Mouse (Mus musculus) MEL (cell line): Measurements from ENCODE around the gene Gsg1l. TPM values are rescaled to one million over a fixed set of nuclear protein-coding genes. Genes with fewer than 3 reads are reported as not detected.

Experiments used
- DNase-seq: peaks from one replicate; pipeline ENCODE4 v3.0.0; 2011; ENCODE audit warnings: low read depth, low spot score
- H3K27ac ChIP-seq: 2 replicates; pipeline ENCODE4 v1.5.1; 2012; ENCODE audit warnings: low read depth, mild to moderate bottlenecking, control low read depth, low read length, moderate library complexity; ENCODE audit not compliant: control insufficient read depth
- H3K27me3 ChIP-seq, 2 experiments: fragments of 150-350 bp in 1 of 2; sonication (generic) in 1 of 2; 2 replicates each; pipeline ENCODE4 v1.6.1; 2012; ENCODE audit warnings: low read length in 2 of 2, mild to moderate bottlenecking in 2 of 2, improper control_type of control experiment in 1 of 2, moderate library complexity in 1 of 2; ENCODE audit not compliant: insufficient read depth in 2 of 2, control insufficient read depth in 1 of 2
- H3K36me3 ChIP-seq, 2 experiments: 2 replicates each; pipeline ENCODE4 v1.6.1; 2012 to 2014; ENCODE audit warnings: low read length in 2 of 2, improper control_type of control experiment in 1 of 2, inconsistent platforms in 1 of 2, mild to moderate bottlenecking in 1 of 2; ENCODE audit not compliant: insufficient read depth in 2 of 2, control insufficient read depth in 1 of 2
- H3K4me1 ChIP-seq, 2 experiments: fragments of 150-350 bp in 1 of 2; sonication (generic) in 1 of 2; 2 replicates each; pipeline ENCODE4 v1.6.1; 2012; ENCODE audit warnings: low read length in 2 of 2, improper control_type of control experiment in 1 of 2, mild to moderate bottlenecking in 1 of 2; ENCODE audit not compliant: insufficient read depth in 2 of 2, control insufficient read depth in 1 of 2
- H3K4me3 ChIP-seq, 2 experiments: fragments of 150-350 bp in 1 of 2; sonication (generic) in 1 of 2; 2 replicates each; pipeline ENCODE4 v1.5.1; 2012; ENCODE audit warnings: low read depth in 2 of 2, low read length in 2 of 2, mild to moderate bottlenecking in 2 of 2, moderate library complexity in 2 of 2, control low read depth in 1 of 2, improper control_type of control experiment in 1 of 2; ENCODE audit not compliant: control insufficient read depth in 1 of 2, insufficient read depth in 1 of 2
- H3K79me2 ChIP-seq: 2 replicates; pipeline ENCODE4 v1.6.1; 2012; ENCODE audit warnings: mild to moderate bottlenecking, low read length, moderate library complexity; ENCODE audit not compliant: control insufficient read depth, poor library complexity, insufficient read depth
- H3K9ac ChIP-seq: 2 replicates; pipeline ENCODE4 v1.6.1; 2012; ENCODE audit warnings: low read depth, mild to moderate bottlenecking, control low read depth, low read length, moderate library complexity; ENCODE audit not compliant: control insufficient read depth, poor library complexity, severe bottlenecking
- H3K9me3 ChIP-seq: fragments of 150-350 bp; sonication (generic); replicated peaks from 2 replicates; pipeline ENCODE4 v1.6.1; 2012; ENCODE audit warnings: mild to moderate bottlenecking, low read length, improper control_type of control experiment, moderate library complexity; ENCODE audit not compliant: insufficient read depth
- CHD1 ChIP-seq: IDR thresholded peaks from 2 replicates; pipeline ENCODE4 v1.6.1; 2012; ENCODE audit warnings: low read depth, mild to moderate bottlenecking, inconsistent platforms, low read length, improper control_type of control experiment
- CHD2 ChIP-seq: IDR thresholded peaks from 2 replicates; pipeline ENCODE4 v1.6.1; 2011; ENCODE audit warnings: low read length, improper control_type of control experiment
- GABPA ChIP-seq: IDR thresholded peaks from 2 replicates; pipeline ENCODE4 v1.6.1; 2012; ENCODE audit warnings: low read depth, mild to moderate bottlenecking, inconsistent platforms, low read length, improper control_type of control experiment, moderate library complexity
- HCFC1 ChIP-seq: IDR thresholded peaks from 2 replicates; pipeline ENCODE4 v1.6.1; 2012; ENCODE audit warnings: low read depth, mild to moderate bottlenecking, inconsistent platforms, low read length, improper control_type of control experiment, moderate library complexity
- JUND ChIP-seq: IDR thresholded peaks from 2 replicates; pipeline ENCODE4 v1.6.1; 2011; ENCODE audit warnings: low read depth, mild to moderate bottlenecking, improper control_type of control experiment, low read length
- MAX ChIP-seq: IDR thresholded peaks from 2 replicates; pipeline ENCODE4 v1.6.1; 2011; ENCODE audit warnings: low read length, improper control_type of control experiment
- MAZ ChIP-seq: IDR thresholded peaks from 2 replicates; pipeline ENCODE4 v1.6.1; 2012; ENCODE audit warnings: low read depth, mild to moderate bottlenecking, inconsistent platforms, low read length, improper control_type of control experiment
- MYB ChIP-seq: IDR thresholded peaks from 2 replicates; pipeline ENCODE4 v1.6.1; 2011; ENCODE audit warnings: mild to moderate bottlenecking, low read depth, low read length, improper control_type of control experiment
- MYC ChIP-seq: IDR thresholded peaks from 2 replicates; pipeline ENCODE4 v1.6.1; 2011; ENCODE audit warnings: low read depth, mild to moderate bottlenecking, low read length, improper control_type of control experiment, moderate library complexity
- NRF1 ChIP-seq: IDR thresholded peaks from 2 replicates; pipeline ENCODE4 v1.6.1; 2014; ENCODE audit warnings: low read depth, mild to moderate bottlenecking, inconsistent platforms, low read length, improper control_type of control experiment, moderate library complexity; ENCODE audit not compliant: poor library complexity, insufficient read depth, severe bottlenecking
- POLR2AphosphoS5 ChIP-seq: IDR thresholded peaks from 2 replicates; pipeline ENCODE4 v1.6.1; 2012; ENCODE audit warnings: low read depth, borderline replicate concordance, mild to moderate bottlenecking, inconsistent platforms, low read length, moderate library complexity, mixed read lengths
- RCOR1 ChIP-seq: IDR thresholded peaks from 2 replicates; pipeline ENCODE4 v1.6.1; 2012; ENCODE audit warnings: low read depth, mild to moderate bottlenecking, inconsistent platforms, low read length, improper control_type of control experiment
- SIN3A ChIP-seq: IDR thresholded peaks from 2 replicates; pipeline ENCODE4 v1.6.1; 2012; ENCODE audit warnings: low read length, improper control_type of control experiment, inconsistent platforms
- TCF12 ChIP-seq: IDR thresholded peaks from 2 replicates; pipeline ENCODE4 v1.6.1; 2014; ENCODE audit warnings: low read depth, mild to moderate bottlenecking, inconsistent platforms, low read length, improper control_type of control experiment, moderate library complexity
- USF1 ChIP-seq: IDR thresholded peaks from 2 replicates; pipeline ENCODE4 v1.6.1; 2014; ENCODE audit warnings: low read depth, mild to moderate bottlenecking, inconsistent platforms, low read length, improper control_type of control experiment, moderate library complexity
- USF2 ChIP-seq, 2 experiments: IDR thresholded peaks; 2 replicates each; pipeline ENCODE4 v1.6.1; 2011 to 2012; ENCODE audit warnings: improper control_type of control experiment in 2 of 2, low read length in 2 of 2, borderline replicate concordance in 1 of 2, inconsistent platforms in 1 of 2, low read depth in 1 of 2, mild to moderate bottlenecking in 1 of 2; ENCODE audit not compliant: insufficient read depth in 1 of 2
- ZKSCAN1 ChIP-seq: IDR thresholded peaks from 2 replicates; pipeline ENCODE4 v1.6.1; 2012; ENCODE audit warnings: low read depth, mild to moderate bottlenecking, inconsistent platforms, low read length, improper control_type of control experiment, moderate library complexity
- ZNF384 ChIP-seq: IDR thresholded peaks from 2 replicates; pipeline ENCODE4 v1.6.1; 2012; ENCODE audit warnings: low read depth, mild to moderate bottlenecking, inconsistent platforms, low read length, improper control_type of control experiment
- polyA plus RNA-seq, 2 experiments: library from polyadenylated mRNA; stranded (reverse) in 1 of 2; unstranded in 1 of 2; fragments of >175 nt in 1 of 2; fragments of >200 nt in 1 of 2; gene quantifications; 2 replicates each; pipeline versions ENCODE4 v1.2.1 to v1.2.4; 2012; ENCODE audit warnings: low replicate concordance in 2 of 2, low read depth in 1 of 2; ENCODE audit not compliant: insufficient read length in 2 of 2, insufficient read depth in 1 of 2, missing spikeins in 1 of 2
- total RNA-seq: library from RNA; depleted of rRNA; stranded (reverse); fragments of 300-350 nt; gene quantifications from 2 replicates; pipeline ENCODE4 v1.2.3, GENCODE M21; 2012

Gene Gsg1l
- total and polyA plus RNA-seq, 3 experiments = not detected

GRCm38 (mm10) chr7:126081727-126082285 lies 405 bp downstream of the Gsg1l start:
- Histone ChIP-seq H3K4me1 (no peaks in the 10 kb centered on the region), H3K27me3 (no peaks in the 10 kb centered on the region), H3K27ac (no peak overlapping the region), H3K4me3 (no peak overlapping the region), H3K9me3 (no peaks in the 10 kb centered on the region), H3K9ac (no peak overlapping the region), H3K36me3 (no peaks in the 10 kb centered on the region), H3K79me2 (no peaks in the 10 kb centered on the region)
- no peak for DNase-seq
- TF ChIP-seq ZKSCAN1 = no peak
- no peak for TF ChIP-seq POLR2AphosphoS5

GRCm38 (mm10) chr7:126080949-126081654 lies 1.1 kb downstream of the Gsg1l start:
- no peaks in the 10 kb centered on the region for H3K36me3 ChIP-seq
- H3K27me3 ChIP-seq = no peaks in the 10 kb centered on the region

GRCm38 (mm10) chr7:126076935-126077334 lies 5.3 kb downstream of the Gsg1l start:
- TF ChIP-seq GABPA (no peak), HCFC1 (no peak), MYC (no peak), JUND (no peak), RCOR1 (no peak), MYB (no peak), SIN3A (no peak)
- no peaks in the 10 kb centered on the region for H3K4me1 ChIP-seq
- no peaks in the 10 kb centered on the region for H3K36me3 ChIP-seq
- H3K27ac ChIP-seq = no peak overlapping the region
- no peak for DNase-seq
- no peaks in the 10 kb centered on the region for H3K9me3 ChIP-seq
- H3K79me2 ChIP-seq = no peaks in the 10 kb centered on the region
- no peaks in the 10 kb centered on the region for H3K27me3 ChIP-seq
- no peak overlapping the region for H3K4me3 ChIP-seq
- H3K9ac ChIP-seq = no peak overlapping the region

More at GRCm38 (mm10) chr7:126080949-126081654, 1.1 kb downstream of the Gsg1l start:
- Histone ChIP-seq H3K9ac (no peak overlapping the region), H3K4me1 (no peaks in the 10 kb centered on the region), H3K9me3 (no peaks in the 10 kb centered on the region), H3K4me3 (no peak overlapping the region), H3K27ac (no peak overlapping the region), H3K79me2 (no peaks in the 10 kb centered on the region)
- TF ChIP-seq GABPA (no peak), MYC (no peak), ZNF384 (no peak), USF1 (no peak), MAZ (no peak), CHD1 (no peak), TCF12 (no peak), SIN3A (no peak), CHD2 (no peak), MAX (no peak), USF2 (IDR thresholded peaks at IDR 0.05; ENCODE audit: borderline replicate concordance in 1 of 2, insufficient read depth in 1 of 2, low read depth in 1 of 2, low read length in 2 of 2) (no peak), NRF1 (no peak)
- no peak for DNase-seq
